Mouse (Mus musculus) brain, embryonic 14.5 days (tissue): ENCODE measurements at regions not wholly inside any gene's neighbourhood (a gene's known extent, or its start where the extent isn't known, plus 50 kb on each side); places are given as distances from the start of the nearest gene placed in this dataset.

Experiments used
- CTCF ChIP-seq: fragments of 200-500 bp; IDR thresholded peaks from 2 replicates; pipeline ENCODE4 v1.5.1; 2012; ENCODE audit warnings: inconsistent platforms, mild to moderate bottlenecking, moderate library complexity, borderline replicate concordance; ENCODE audit not compliant: insufficient read depth, insufficient read length; ENCODE audit errors: extremely low read depth
- POLR2A ChIP-seq: fragments of 200-500 bp; IDR thresholded peaks from 2 replicates; pipeline ENCODE4 v1.6.1; 2012; ENCODE audit warnings: mild to moderate bottlenecking, inconsistent platforms, borderline replicate concordance; ENCODE audit not compliant: poor library complexity, insufficient read depth, insufficient read length, severe bottlenecking; ENCODE audit errors: extremely low read depth

GRCm38 (mm10) chr4:31744431-31744830 lies 219.5 kb upstream of the Map3k7 start:
- no peak for TF ChIP-seq POLR2A
- no peak for TF ChIP-seq CTCF
